Mouse (Mus musculus): ENCODE results near the gene Tmem51.

GRCm38 (mm10) chr4:142130162-142130561 is 46.1 kb upstream of the Tmem51 start:
- TF ChIP-seq GATA2 (IDR thresholded peaks at IDR 0.05; ENCODE audit: borderline replicate concordance, low read depth, low read length) (no peak), CTCF (IDR thresholded peaks at IDR 0.05; ENCODE audit: low read depth, low read length) (no peak), TAL1 (conservative IDR thresholded peaks at IDR 0.05; ENCODE audit: low read depth, low read length) (no peak)

All from G1E (cell line).